Mouse (Mus musculus) B cell, adult (primary cell): ENCODE measurements around the gene Zfp984. TPM values are rescaled to one million over a fixed set of nuclear protein-coding genes. Genes with fewer than 3 reads are reported as not detected.

Experiments
- total RNA-seq: library from RNA; stranded (reverse); gene quantifications from 4 replicates; pipeline ENCODE4 v1.2.4, GENCODE M21; 2023; ENCODE audit not compliant: inconsistent age

Gene Zfp984
- 11.5 to 13.7 TPM (median 12.9 TPM) in 4 replicates for total RNA-seq

GRCm38 (mm10) chr4:147809292-147809965, at the start of gene Zfp984:
TSS of gene Zfp984 (minus strand) at chr4:147809788.

GRCm38 (mm10) chr4:147847614-147848583, 38.3 kb upstream of the Zfp984 start, which contains the start of gene Zfp933:
TSS of gene Zfp933 (minus strand) at chr4:147848366.

Other genes with a start within 250 kb of the Zfp984 start
- 0.36 TPM in 1 of 4 replicates, not detected in the others for gene Zfp979, start 167.3 kb downstream of the Zfp984 start, total RNA-seq
- 0.39 to 1.0 TPM (median 0.66 TPM) in 4 replicates for gene Zfp534, start 107.2 kb downstream of the Zfp984 start, total RNA-seq
- 7.1 to 13.3 TPM (median 9.9 TPM) in 4 replicates for gene Zfp933, start 38.6 kb upstream of the Zfp984 start, total RNA-seq
- gene Miip, start 59.0 kb upstream of the Zfp984 start, total RNA-seq, result 42.8 to 49.4 TPM (median 44.6 TPM) in 4 replicates
- 7.9 to 12.4 TPM (median 10.7 TPM) in 4 replicates for gene Fv1, start 59.2 kb upstream of the Zfp984 start, total RNA-seq
- gene Mfn2, start 94.9 kb upstream of the Zfp984 start, total RNA-seq, result 46.9 to 54.1 TPM (median 49.2 TPM) in 4 replicates
- gene Plod1, start 127.0 kb upstream of the Zfp984 start, total RNA-seq, result 5.7 to 8.3 TPM (median 6.9 TPM) in 4 replicates
- gene 2510039O18Rik, start 131.1 kb upstream of the Zfp984 start, total RNA-seq, result 62.9 to 69.5 TPM (median 66.9 TPM) in 4 replicates
- gene Nppb, start 176.0 kb upstream of the Zfp984 start, total RNA-seq, result not detected in 4 replicates
- not detected in 4 replicates for gene Nppa, start 190.9 kb upstream of the Zfp984 start, total RNA-seq
- gene Clcn6, start 229.0 kb upstream of the Zfp984 start, total RNA-seq, result 37.7 to 48.9 TPM (median 41.3 TPM) in 4 replicates
- 14.1 to 18.0 TPM (median 15.4 TPM) in 4 replicates for gene Mthfr, start 229.3 kb upstream of the Zfp984 start, total RNA-seq